Mouse (Mus musculus): ENCODE measurements around the gene Gm19426. TPM values are rescaled to one million over a fixed set of nuclear protein-coding genes. Genes with fewer than 3 reads are reported as not detected.

Gm19426 gene
- polyA plus RNA-seq, 1 experiment, result not detected

DNA sequence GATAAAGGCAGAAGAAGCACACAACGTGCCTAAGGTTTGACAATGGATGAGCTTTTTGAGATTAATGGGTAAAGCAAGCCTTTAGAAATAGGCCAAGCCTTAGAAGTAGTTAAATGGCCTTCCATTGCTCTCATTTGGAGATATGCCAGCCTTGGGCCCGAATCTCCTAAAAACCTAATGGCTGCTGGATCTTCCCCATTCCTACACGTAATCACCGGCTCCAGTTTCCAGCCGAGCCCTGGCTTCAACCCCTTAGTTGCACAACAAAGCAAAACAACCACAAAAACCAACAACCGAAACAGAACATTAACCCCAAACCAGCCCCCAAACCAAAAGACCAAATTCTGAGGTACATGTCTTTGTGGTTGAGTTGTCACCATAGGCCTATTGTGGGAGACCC, 32.2 kb upstream of the Gm19426 start:
- Histone ChIP-seq H3K4me1 (ENCODE audit: control insufficient read depth, insufficient read depth, low read length) (peaks cover 10% of the 10 kb centered on the region), H3K4me3 (ENCODE audit: insufficient read depth, low read depth, low read length) (no peak overlapping the region), H3K27ac (ENCODE audit: insufficient read depth, low read depth, low read length) (no peak overlapping the region)
- WGBS, result 72% methylated on average over 6 of the region's 6 CpGs
- no peak for TF ChIP-seq CTCF (IDR thresholded peaks at IDR 0.05; ENCODE audit: insufficient read depth, low read depth, low read length)
- no peak for TF ChIP-seq POLR2A (IDR thresholded peaks at IDR 0.05; ENCODE audit: insufficient read depth, low read depth, low read length)

DNA sequence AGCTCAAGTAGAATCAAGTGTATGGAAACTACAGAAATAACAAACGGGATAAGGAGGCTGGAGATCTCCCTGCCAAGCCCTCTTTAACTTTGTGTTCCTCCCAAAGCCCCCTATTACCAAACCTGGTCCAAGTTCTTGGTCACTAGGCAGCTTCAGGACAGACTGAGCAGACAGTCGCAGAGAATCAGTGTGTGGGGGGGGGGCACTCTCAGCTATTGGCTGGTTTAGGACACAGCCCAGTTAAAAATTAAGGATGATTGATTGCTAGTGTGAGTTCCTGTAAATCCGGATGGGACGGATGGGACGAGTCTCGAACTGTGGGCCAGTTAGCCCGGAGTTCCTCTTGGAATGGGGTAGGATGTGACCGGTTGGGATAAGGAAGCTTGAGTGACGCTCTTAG, 31.8 kb upstream of the Gm19426 start, which contains the start of gene Serping1:
TSS of gene Serping1 (minus strand) at position 204 of the 400 bp plus-strand sequence.
- TF ChIP-seq POLR2A (IDR thresholded peaks at IDR 0.05; ENCODE audit: insufficient read depth, low read depth, low read length) (no peak), CTCF (IDR thresholded peaks at IDR 0.05; ENCODE audit: insufficient read depth, low read depth, low read length) (no peak)
- peak within 1 kb of the TSS; percentile 4; the same call in 1 of the 2 replicates for H3K4me3 ChIP-seq (ENCODE audit: insufficient read depth, low read depth, low read length)
- 79% methylated on average over 9 of the region's 9 CpGs for WGBS
- H3K4me1 ChIP-seq (ENCODE audit: control insufficient read depth, insufficient read depth, low read length), result peaks cover 10% of the 10 kb centered on the region
- no peak within 1 kb of the TSS for H3K27ac ChIP-seq (ENCODE audit: insufficient read depth, low read depth, low read length)

DNA sequence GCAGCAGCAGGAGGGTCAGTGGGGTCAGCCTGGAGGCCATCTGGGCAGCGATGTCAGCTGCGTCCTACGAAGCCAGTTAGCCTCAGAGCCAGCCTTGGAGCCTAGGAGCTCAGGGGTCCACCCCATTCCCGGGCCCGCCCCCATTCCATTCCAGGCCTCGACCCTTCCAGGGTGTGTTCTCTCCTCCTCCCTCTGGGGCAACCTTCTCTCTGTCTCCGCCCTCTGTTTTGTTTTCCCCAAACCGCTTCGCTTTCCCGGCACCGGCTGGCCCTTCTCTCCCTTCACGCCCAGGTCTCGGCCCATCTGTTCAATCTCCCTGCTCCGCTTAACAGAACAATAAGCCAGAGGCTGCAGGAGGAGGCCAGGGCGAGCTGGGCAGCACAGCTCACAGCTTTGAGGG, 31.3 kb upstream of the Gm19426 start:
- Histone ChIP-seq H3K27ac (ENCODE audit: insufficient read depth, low read depth, low read length) (no peak overlapping the region), H3K4me3 (ENCODE audit: insufficient read depth, low read depth, low read length) (peak overlapping the region; percentile 4; the same call in 1 of the 2 replicates), H3K4me1 (ENCODE audit: control insufficient read depth, insufficient read depth, low read length) (peaks cover 10% of the 10 kb centered on the region)
- WGBS, result 11% methylated on average over 15 of the region's 15 CpGs
- TF ChIP-seq CTCF (IDR thresholded peaks at IDR 0.05; ENCODE audit: insufficient read depth, low read depth, low read length) (no peak), POLR2A (IDR thresholded peaks at IDR 0.05; ENCODE audit: insufficient read depth, low read depth, low read length) (no peak)

DNA sequence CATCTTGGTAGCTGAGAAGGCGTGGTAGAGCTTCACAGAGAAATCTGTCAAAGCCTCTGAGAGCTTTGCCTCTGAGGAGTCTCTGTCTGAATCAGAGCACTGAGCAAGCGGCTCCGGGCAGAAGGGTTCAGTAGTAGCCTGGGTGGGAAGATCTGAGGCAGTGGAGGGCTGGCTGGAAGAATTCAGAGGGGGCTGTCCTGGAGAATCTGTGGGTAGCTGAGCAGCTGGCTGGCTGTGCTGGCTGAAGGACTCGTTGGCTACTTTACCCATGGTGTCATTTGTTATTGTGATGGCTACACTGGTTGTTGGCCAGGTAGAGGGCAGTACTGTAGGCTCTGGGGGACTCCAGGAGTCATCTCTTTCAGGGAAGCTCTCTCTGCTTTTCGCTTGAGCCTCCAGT, 29.7 kb upstream of the Gm19426 start:
- Histone ChIP-seq H3K27ac (ENCODE audit: insufficient read depth, low read depth, low read length) (no peak overlapping the region), H3K4me1 (ENCODE audit: control insufficient read depth, insufficient read depth, low read length) (peaks cover 10% of the 10 kb centered on the region), H3K4me3 (ENCODE audit: insufficient read depth, low read depth, low read length) (no peak overlapping the region)
- 78% methylated on average over 5 of the region's 5 CpGs for WGBS
- no peak for TF ChIP-seq CTCF (IDR thresholded peaks at IDR 0.05; ENCODE audit: insufficient read depth, low read depth, low read length)
- no peak for TF ChIP-seq POLR2A (IDR thresholded peaks at IDR 0.05; ENCODE audit: insufficient read depth, low read depth, low read length)

DNA sequence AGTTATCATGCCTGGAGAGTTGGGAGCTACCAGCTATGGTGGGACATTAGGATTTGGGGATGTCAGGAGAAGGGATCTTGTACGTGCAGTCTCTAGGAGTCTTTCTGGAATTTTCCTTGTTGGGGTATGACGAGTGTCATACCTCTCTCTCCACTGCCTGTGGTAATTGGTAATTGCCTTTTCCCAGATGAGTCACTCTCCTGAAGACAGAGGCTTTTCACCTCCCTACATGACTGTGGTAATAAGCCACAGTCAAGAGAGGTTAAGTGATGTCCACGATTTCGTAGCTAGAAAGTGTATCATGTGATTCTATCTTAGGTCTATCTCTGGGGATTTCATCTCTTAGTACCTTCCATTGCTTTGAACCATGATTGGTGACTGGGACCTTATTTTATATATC, 29.0 kb upstream of the Gm19426 start:
- WGBS, result 89% methylated on average over 4 of the region's 4 CpGs
- Histone ChIP-seq H3K27ac (ENCODE audit: insufficient read depth, low read depth, low read length) (no peak overlapping the region), H3K4me1 (ENCODE audit: control insufficient read depth, insufficient read depth, low read length) (peaks cover 10% of the 10 kb centered on the region), H3K4me3 (ENCODE audit: insufficient read depth, low read depth, low read length) (no peak overlapping the region)
- no peak for TF ChIP-seq POLR2A (IDR thresholded peaks at IDR 0.05; ENCODE audit: insufficient read depth, low read depth, low read length)
- no peak for TF ChIP-seq CTCF (IDR thresholded peaks at IDR 0.05; ENCODE audit: insufficient read depth, low read depth, low read length)

DNA sequence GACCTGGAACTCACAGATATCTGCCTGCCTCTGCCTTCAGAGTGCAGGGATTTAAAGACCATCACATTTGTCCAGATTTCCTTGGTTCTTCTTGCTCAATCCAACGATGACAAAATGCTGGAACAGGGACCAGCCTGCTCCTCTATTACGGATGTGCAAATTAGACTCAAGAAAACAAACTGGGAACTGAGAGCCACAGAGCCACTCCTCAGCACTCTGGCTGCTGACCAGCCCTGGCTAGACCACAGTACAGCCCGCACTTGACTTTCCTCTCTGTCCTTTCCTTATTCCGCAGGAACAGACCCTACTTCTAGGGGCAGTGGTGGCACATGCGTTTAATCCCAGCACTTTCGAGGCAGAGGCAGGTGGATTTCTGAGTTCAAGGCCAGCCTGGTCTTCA, 27.0 kb upstream of the Gm19426 start:
- TF ChIP-seq CTCF (IDR thresholded peaks at IDR 0.05; ENCODE audit: insufficient read depth, low read depth, low read length) (no peak), POLR2A (IDR thresholded peaks at IDR 0.05; ENCODE audit: insufficient read depth, low read depth, low read length) (no peak)
- H3K4me1 ChIP-seq (ENCODE audit: control insufficient read depth, insufficient read depth, low read length), result peaks cover 10% of the 10 kb centered on the region
- WGBS, result 71% methylated on average over 6 of the region's 6 CpGs
- no peak overlapping the region for H3K4me3 ChIP-seq (ENCODE audit: insufficient read depth, low read depth, low read length)
- H3K27ac ChIP-seq (ENCODE audit: insufficient read depth, low read depth, low read length), result no peak overlapping the region

DNA sequence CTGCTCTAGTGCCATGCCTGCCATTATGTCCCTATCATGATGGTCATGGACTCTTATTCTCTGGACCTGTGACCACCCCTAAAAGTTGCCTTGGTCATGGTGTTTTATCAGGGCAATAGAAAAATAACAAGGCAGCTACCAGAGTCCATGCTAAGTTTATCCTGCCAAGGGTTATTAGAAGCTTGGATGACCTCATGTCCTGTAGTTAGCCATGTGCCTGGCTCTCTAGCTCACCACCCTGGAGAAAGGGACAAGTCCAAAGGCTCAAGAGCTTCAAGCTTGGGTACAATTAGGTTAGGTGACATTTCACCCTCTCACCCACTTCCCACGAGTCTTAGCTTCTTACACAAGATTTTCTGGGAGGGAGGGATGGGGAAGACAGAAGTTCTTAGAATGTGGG, 19.4 kb upstream of the Gm19426 start:
- Histone ChIP-seq H3K27ac (ENCODE audit: insufficient read depth, low read depth, low read length) (no peak overlapping the region), H3K4me3 (ENCODE audit: insufficient read depth, low read depth, low read length) (no peak overlapping the region), H3K4me1 (ENCODE audit: control insufficient read depth, insufficient read depth, low read length) (no peaks in the 10 kb centered on the region)
- WGBS, result 70% methylated on average over 1 of the region's 1 CpGs
- TF ChIP-seq CTCF (IDR thresholded peaks at IDR 0.05; ENCODE audit: insufficient read depth, low read depth, low read length) (no peak), POLR2A (IDR thresholded peaks at IDR 0.05; ENCODE audit: insufficient read depth, low read depth, low read length) (no peak)

DNA sequence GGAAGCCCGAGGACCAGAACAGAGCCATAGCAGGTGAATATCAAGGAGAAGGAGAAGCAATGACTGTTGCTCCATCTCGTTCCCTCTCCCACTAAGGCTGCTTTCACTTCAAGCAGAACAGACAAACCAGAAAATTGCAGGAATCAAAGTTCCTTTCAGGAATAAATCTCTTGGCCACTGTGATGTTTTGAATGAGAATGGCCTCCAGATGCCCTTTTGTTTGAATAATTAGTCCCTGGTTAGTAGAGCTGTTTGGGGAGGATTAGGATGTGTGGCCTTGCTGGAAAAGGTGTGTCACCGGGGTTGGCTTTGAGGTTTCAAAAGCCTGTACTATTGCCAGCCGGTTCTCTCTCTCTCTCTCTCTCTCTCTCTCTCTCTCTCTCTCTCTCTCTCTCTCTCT, 18.8 kb upstream of the Gm19426 start:
- TF ChIP-seq POLR2A (IDR thresholded peaks at IDR 0.05; ENCODE audit: insufficient read depth, low read depth, low read length) (no peak), CTCF (IDR thresholded peaks at IDR 0.05; ENCODE audit: insufficient read depth, low read depth, low read length) (no peak)
- 36% methylated on average over 4 of the region's 4 CpGs for WGBS
- H3K4me1 ChIP-seq (ENCODE audit: control insufficient read depth, insufficient read depth, low read length), result no peaks in the 10 kb centered on the region
- no peak overlapping the region for H3K4me3 ChIP-seq (ENCODE audit: insufficient read depth, low read depth, low read length)
- H3K27ac ChIP-seq (ENCODE audit: insufficient read depth, low read depth, low read length), result no peak overlapping the region

DNA sequence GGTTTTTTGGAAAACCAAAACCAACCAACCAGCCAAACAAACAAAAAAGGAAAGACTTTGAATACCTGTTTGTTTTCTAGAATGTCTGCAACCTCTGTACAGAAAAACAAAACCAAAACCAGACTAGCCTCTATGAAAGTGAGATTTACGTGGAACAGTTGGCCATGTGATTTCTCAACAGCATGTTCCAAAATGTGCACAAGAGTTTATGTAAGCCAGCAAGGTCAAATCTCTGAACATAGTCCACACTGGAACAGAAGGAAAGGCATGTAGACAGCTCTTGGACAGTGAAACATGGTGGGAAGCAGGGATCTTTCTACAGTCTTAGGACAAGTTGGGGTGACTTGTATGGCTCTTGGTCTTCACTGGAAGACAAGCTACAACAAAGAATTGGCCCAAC, 18.4 kb upstream of the Gm19426 start:
- TF ChIP-seq POLR2A (IDR thresholded peaks at IDR 0.05; ENCODE audit: insufficient read depth, low read depth, low read length), result no peak
- no peak for TF ChIP-seq CTCF (IDR thresholded peaks at IDR 0.05; ENCODE audit: insufficient read depth, low read depth, low read length)
- no peak overlapping the region for H3K27ac ChIP-seq (ENCODE audit: insufficient read depth, low read depth, low read length)
- no peaks in the 10 kb centered on the region for H3K4me1 ChIP-seq (ENCODE audit: control insufficient read depth, insufficient read depth, low read length)
- whole genome bisulfite sequencing, result 96% methylated on average over 1 of the region's 1 CpGs
- H3K4me3 ChIP-seq (ENCODE audit: insufficient read depth, low read depth, low read length), result no peak overlapping the region

DNA sequence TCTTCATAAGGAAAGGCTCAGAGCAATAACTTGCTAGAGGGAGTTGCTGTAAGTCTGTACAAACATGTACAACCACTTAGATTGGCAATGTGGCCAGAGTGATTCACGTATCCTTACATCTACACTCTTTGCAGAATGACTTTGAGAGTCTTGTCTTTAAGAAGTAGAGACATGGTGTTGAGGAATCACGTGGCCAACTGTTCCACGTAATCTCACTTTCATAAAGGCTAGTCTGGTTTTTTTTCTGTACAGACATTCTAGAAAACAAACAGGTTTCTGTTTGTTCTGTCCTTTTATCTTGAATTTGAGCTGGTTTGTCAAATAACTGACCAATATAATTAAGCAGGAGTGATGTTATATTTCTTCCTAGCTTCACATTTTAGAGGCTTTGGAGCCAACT, 17.9 kb upstream of the Gm19426 start:
- H3K27ac ChIP-seq (ENCODE audit: insufficient read depth, low read depth, low read length), result no peak overlapping the region
- TF ChIP-seq CTCF (IDR thresholded peaks at IDR 0.05; ENCODE audit: insufficient read depth, low read depth, low read length), result no peak
- no peak for TF ChIP-seq POLR2A (IDR thresholded peaks at IDR 0.05; ENCODE audit: insufficient read depth, low read depth, low read length)
- no peaks in the 10 kb centered on the region for H3K4me1 ChIP-seq (ENCODE audit: control insufficient read depth, insufficient read depth, low read length)
- H3K4me3 ChIP-seq (ENCODE audit: insufficient read depth, low read depth, low read length), result no peak overlapping the region
- WGBS, result 91% methylated on average over 3 of the region's 3 CpGs
